Mouse (Mus musculus): ENCODE measurements around the gene Laptm4a. TPM values are rescaled to one million over a fixed set of nuclear protein-coding genes. Genes with fewer than 3 reads are reported as not detected.
A peak's percentile ranks its signal among the peaks of the same experiment; 100 is the strongest.

Laptm4a gene
- polyA plus RNA-seq, 1 experiment, result 861 TPM

DNA sequence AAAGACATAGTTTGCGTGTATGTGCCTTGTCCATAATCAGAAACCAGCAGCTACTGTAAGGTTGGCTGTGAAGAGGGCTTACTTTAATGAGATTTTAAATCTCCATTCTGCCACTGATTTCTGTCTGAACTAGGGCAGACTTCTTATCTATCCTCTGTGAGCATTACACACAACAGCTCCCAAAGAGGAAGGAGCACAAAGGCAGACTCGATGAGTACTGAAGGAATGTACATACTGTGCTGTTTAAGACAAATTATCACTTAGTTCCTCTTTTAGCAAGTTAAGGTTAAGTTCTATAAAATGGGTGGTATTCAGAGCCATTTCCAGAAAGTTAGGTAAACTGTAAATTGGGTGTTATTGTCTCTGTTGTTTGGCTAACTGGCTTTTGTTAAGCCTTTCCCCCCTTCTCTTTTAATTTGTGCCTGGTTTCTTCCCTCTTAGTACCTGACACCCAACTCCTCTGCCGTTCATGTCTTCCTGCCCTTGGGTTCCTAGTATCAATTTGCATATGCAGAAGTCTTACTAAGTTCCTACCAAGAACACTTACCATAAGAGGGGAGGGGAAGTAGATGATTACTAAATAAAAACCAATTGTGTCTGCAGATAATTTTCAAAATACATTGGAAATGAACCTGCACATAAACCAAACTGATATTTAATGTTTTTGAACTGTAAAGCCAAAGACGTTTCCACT, 20.4 kb downstream of the Laptm4a start:
- Histone ChIP-seq H3K4me1 (ENCODE audit: control insufficient read depth, insufficient read depth, low read length) (no peaks in the 10 kb centered on the region), H3K27ac (ENCODE audit: insufficient read depth, low read length) (no peak overlapping the region), H3K4me3 (ENCODE audit: insufficient read depth, low read length) (no peak overlapping the region)
- TF ChIP-seq CTCF (IDR thresholded peaks at IDR 0.05; ENCODE audit: borderline replicate concordance, insufficient read depth, low read length) (no peak), POLR2A (IDR thresholded peaks at IDR 0.05; ENCODE audit: low read depth, low read length) (no peak)

GRCm38 (mm10) chr12:8947163-8947562, 25.7 kb downstream of the Laptm4a start:
- Histone ChIP-seq H3K4me3 (ENCODE audit: insufficient read depth, low read length) (no peak overlapping the region), H3K4me1 (ENCODE audit: control insufficient read depth, insufficient read depth, low read length) (0 out of 2 replicates have a peak, but pooled peaks cover 2% of the 10 kb centered on the region), H3K27ac (ENCODE audit: insufficient read depth, low read length) (no peak overlapping the region)
- no peak for TF ChIP-seq POLR2A (IDR thresholded peaks at IDR 0.05; ENCODE audit: low read depth, low read length)
- TF ChIP-seq CTCF (IDR thresholded peaks at IDR 0.05; ENCODE audit: borderline replicate concordance, insufficient read depth, low read length), result no peak

- 0 out of 2 replicates have a peak, but pooled peaks cover 2% of the 10 kb centered on the region for H3K4me1 ChIP-seq (ENCODE audit: control insufficient read depth, insufficient read depth, low read length)
- no peak within 1 kb of the TSS for H3K27ac ChIP-seq (ENCODE audit: insufficient read depth, low read length)
- TF ChIP-seq CTCF (IDR thresholded peaks at IDR 0.05; ENCODE audit: borderline replicate concordance, insufficient read depth, low read length) (no peak), POLR2A (IDR thresholded peaks at IDR 0.05; ENCODE audit: low read depth, low read length) (no peak)
- H3K4me3 ChIP-seq (ENCODE audit: insufficient read depth, low read length), result peak within 1 kb of the TSS; percentile 44
Measured at GRCm38 (mm10) chr12:8947714-8948464, 26.4 kb downstream of the Laptm4a start, which contains the start of gene Matn3. Gene Matn3, plus strand, starts transcription at chr12:8947929.

- no peak overlapping the region for H3K4me3 ChIP-seq (ENCODE audit: insufficient read depth, low read length)
- no peaks in the 10 kb centered on the region for H3K4me1 ChIP-seq (ENCODE audit: control insufficient read depth, insufficient read depth, low read length)
- TF ChIP-seq CTCF (IDR thresholded peaks at IDR 0.05; ENCODE audit: borderline replicate concordance, insufficient read depth, low read length) (no peak), POLR2A (IDR thresholded peaks at IDR 0.05; ENCODE audit: low read depth, low read length) (no peak)
- no peak overlapping the region for H3K27ac ChIP-seq (ENCODE audit: insufficient read depth, low read length)
Measured at GRCm38 (mm10) chr12:8953136-8953535, 31.7 kb downstream of the Laptm4a start.

- Histone ChIP-seq H3K27ac (ENCODE audit: insufficient read depth, low read length) (no peak overlapping the region), H3K4me3 (ENCODE audit: insufficient read depth, low read length) (no peak overlapping the region), H3K4me1 (ENCODE audit: control insufficient read depth, insufficient read depth, low read length) (no peaks in the 10 kb centered on the region)
- TF ChIP-seq CTCF (IDR thresholded peaks at IDR 0.05; ENCODE audit: borderline replicate concordance, insufficient read depth, low read length) (no peak), POLR2A (IDR thresholded peaks at IDR 0.05; ENCODE audit: low read depth, low read length) (no peak)
Measured at GRCm38 (mm10) chr12:8954161-8954561, 32.7 kb downstream of the Laptm4a start.

DNA sequence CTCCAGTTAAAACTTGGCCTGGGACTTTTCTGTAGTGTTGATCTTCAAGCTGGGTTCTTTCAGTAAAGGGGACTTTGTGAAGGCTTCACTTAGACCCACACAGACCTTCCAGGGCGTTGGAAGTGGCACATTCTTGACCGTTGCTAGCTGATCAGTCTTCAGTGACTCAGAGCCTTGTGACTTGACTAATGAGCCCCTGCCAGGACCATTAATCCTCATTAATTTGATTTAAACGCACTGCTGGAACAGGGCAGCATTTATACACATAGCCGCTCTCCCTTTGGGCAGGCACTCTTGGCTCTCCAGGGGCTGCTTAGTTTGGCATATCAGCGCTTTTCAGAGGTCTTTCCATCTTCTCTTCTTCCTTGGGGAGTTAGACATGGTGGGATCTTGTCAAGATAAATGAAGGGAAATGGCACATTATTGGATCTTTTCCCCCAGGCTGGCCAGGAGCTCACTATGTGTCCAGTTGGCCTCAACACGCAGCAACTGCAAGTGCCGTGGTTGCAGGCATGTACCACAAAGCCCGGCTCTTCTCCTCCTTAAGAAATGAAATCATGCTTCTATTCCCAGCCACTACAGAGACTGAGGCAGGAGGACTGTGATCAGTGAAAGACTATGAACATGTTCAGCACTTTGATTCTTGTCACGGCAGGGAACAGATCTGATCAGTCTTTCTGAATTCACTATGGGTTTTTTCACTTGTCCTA, 40.3 kb downstream of the Laptm4a start:
- Histone ChIP-seq H3K27ac (ENCODE audit: insufficient read depth, low read length) (no peak overlapping the region), H3K4me3 (ENCODE audit: insufficient read depth, low read length) (no peak overlapping the region), H3K4me1 (ENCODE audit: control insufficient read depth, insufficient read depth, low read length) (no peaks in the 10 kb centered on the region)
- TF ChIP-seq POLR2A (IDR thresholded peaks at IDR 0.05; ENCODE audit: low read depth, low read length), result no peak
- no peak for TF ChIP-seq CTCF (IDR thresholded peaks at IDR 0.05; ENCODE audit: borderline replicate concordance, insufficient read depth, low read length)

DNA sequence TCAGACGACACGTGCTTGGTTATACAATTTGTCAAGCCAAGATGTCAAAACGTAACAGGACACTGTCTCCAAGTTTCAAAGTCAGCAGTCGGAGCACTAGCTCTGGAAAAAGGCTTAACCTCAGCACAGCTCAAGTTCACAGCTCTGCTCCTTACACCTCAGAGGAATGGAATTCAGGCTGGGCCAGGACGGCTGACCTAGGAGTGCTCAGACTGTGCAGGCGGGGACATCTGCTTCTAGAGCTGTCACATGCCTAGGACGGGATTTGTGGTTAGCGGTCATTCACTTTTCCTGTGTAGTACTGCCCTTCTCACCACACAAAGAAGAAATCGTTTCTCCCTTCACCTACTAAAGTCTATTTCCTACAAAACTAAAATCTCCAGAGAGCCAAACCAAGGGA, 48.4 kb downstream of the Laptm4a start:
- no peak overlapping the region for H3K4me3 ChIP-seq (ENCODE audit: insufficient read depth, low read length)
- no peak for TF ChIP-seq CTCF (IDR thresholded peaks at IDR 0.05; ENCODE audit: borderline replicate concordance, insufficient read depth, low read length)
- TF ChIP-seq POLR2A (IDR thresholded peaks at IDR 0.05; ENCODE audit: low read depth, low read length), result no peak
- peaks cover 7% of the 10 kb centered on the region for H3K4me1 ChIP-seq (ENCODE audit: control insufficient read depth, insufficient read depth, low read length)
- H3K27ac ChIP-seq (ENCODE audit: insufficient read depth, low read length), result peak overlapping the region; percentile 35; the same call in 1 of the 2 replicates

DNA sequence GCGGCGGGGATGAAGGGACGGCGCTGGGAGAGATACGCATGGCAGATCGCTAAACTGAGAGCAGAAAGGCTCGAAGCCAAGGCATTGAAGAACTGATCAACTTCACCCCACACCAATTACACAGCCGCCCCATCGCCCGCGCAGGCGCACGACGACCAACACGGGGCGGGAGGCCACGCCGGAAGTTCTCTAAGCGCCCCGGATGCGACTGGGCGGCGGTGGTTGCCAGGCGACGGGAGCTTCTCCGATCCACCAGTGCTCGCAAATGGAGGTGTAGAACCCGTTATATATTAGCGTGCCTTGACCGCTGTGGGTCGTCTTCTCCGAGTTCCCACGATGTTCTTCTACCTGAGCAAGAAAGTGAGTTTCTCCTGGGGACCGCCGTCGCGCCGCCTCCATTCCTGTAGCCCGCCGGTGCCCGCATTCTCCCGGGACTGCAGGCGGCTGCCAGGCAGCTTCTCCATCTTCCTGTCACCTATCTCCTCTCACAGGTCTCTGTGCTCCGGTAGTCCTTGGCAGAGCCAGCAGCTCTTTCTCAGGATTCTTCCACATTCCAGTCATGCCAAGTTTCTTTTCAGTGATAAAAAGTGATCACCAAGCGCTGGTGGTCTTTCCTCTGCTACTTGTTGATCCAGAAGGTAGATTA, 52.5 kb downstream of the Laptm4a start, which contains the start of gene Wdr35:
Gene Wdr35 (plus strand): TSS at position 73 of the 646 bp plus-strand sequence.
- peak; percentile 92 for TF ChIP-seq POLR2A (IDR thresholded peaks at IDR 0.05; ENCODE audit: low read depth, low read length)
- no peak for TF ChIP-seq CTCF (IDR thresholded peaks at IDR 0.05; ENCODE audit: borderline replicate concordance, insufficient read depth, low read length)
- Histone ChIP-seq H3K4me1 (ENCODE audit: control insufficient read depth, insufficient read depth, low read length) (peaks cover 9% of the 10 kb centered on the region), H3K27ac (ENCODE audit: insufficient read depth, low read length) (peak within 1 kb of the TSS; percentile 28), H3K4me3 (ENCODE audit: insufficient read depth, low read length) (peak within 1 kb of the TSS; percentile 71)

DNA sequence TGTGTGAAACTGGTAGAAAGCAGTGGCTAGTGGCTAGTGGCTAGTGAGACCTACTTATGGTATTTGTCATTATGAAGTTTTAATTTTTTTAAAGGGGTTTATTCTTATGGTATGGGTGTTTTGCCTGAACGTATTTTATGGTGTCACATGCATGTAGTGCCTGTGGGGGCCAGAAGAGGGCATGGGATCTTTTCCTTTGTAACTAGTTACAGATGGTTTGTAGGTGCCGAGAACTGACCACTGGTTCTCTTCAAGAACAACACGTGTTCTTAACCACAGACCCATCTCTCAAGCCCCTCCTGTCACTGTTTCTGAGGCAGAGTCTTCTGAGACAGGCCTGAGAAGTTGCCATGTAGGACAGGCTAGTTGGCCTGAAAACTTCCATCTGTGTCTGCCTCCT, 53.6 kb downstream of the Laptm4a start:
- peak overlapping the region; percentile 71 for H3K4me3 ChIP-seq (ENCODE audit: insufficient read depth, low read length)

More for the DNA sequence above, 53.6 kb downstream of the Laptm4a start:
- H3K4me1 ChIP-seq (ENCODE audit: control insufficient read depth, insufficient read depth, low read length), result peaks cover 10% of the 10 kb centered on the region
- peak overlapping the region; percentile 28 for H3K27ac ChIP-seq (ENCODE audit: insufficient read depth, low read length)
- TF ChIP-seq CTCF (IDR thresholded peaks at IDR 0.05; ENCODE audit: borderline replicate concordance, insufficient read depth, low read length), result no peak
- no peak for TF ChIP-seq POLR2A (IDR thresholded peaks at IDR 0.05; ENCODE audit: low read depth, low read length)

Other genes starting within 250 kb of the Laptm4a start
- gene Pum2, start 247.5 kb upstream of the Laptm4a start, polyA plus RNA-seq (2011; ENCODE audit: insufficient read length, low read depth, missing spikeins), result 130 and 145 TPM in 2 replicates
- gene Sdc1, start 150.3 kb upstream of the Laptm4a start, polyA plus RNA-seq (2011; ENCODE audit: insufficient read length, low read depth, missing spikeins), result 136 and 140 TPM in 2 replicates
- 0.33 and 0.48 TPM in 2 replicates for gene Matn3, start 26.3 kb downstream of the Laptm4a start, polyA plus RNA-seq (2011; ENCODE audit: insufficient read length, low read depth, missing spikeins)
- 31.9 and 33.4 TPM in 2 replicates for gene Wdr35, start 52.2 kb downstream of the Laptm4a start, polyA plus RNA-seq (2011; ENCODE audit: insufficient read length, low read depth, missing spikeins)
- gene Ttc32, start 108.3 kb downstream of the Laptm4a start, polyA plus RNA-seq (2011; ENCODE audit: insufficient read length, low read depth, missing spikeins), result 4.2 and 6.5 TPM in 2 replicates